Mouse (Mus musculus) lung, postnatal 14 days (tissue): ENCODE measurements at regions not wholly inside any gene's neighbourhood (a gene's known extent, or its start where the extent isn't known, plus 50 kb on each side); places are given as distances from the start of the nearest gene placed in this dataset.
A peak's percentile ranks its signal among the peaks of the same experiment; 100 is the strongest.
"Not testable (repeated sequence)": the region's sequence is repeated elsewhere in the genome, so short reads cannot be mapped to it uniquely, and the experiment has no call there.

Experiments used
- DNase-seq: peaks from one replicate; pipeline ENCODE4 v3.0.0; 2021

GRCm38 (mm10) chr2:53276435-53276834 lies 84.9 kb downstream of the Arl6ip6 start:
- no peak for DNase-seq

- no peak for DNase-seq
Observed at GRCm38 (mm10) chr2:53301712-53302423, 110.3 kb downstream of the Arl6ip6 start.

- DNase-seq, result peak; percentile 39
Observed at GRCm38 (mm10) chr2:53330680-53331079, 139.2 kb downstream of the Arl6ip6 start.

DNA sequence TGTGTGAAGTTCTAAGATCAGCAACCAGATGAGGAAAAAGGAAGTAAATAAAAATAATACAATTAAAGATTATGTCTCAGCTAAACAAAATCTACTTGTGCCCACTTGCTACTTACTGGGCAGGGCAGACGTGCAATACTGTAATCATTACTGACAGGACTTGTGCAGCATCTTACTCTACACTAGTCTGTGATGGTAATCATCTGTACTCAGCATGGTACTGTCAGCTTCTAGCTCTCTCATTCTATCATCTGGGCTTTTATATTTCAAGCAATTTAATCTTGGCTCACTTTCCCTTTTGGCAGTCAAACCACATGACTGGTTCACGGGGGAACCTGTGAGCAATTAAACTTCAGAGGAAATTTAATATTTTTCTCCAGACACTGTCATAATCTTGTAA lies 167.5 kb downstream of the Arl6ip6 start:
- no peak for DNase-seq

DNA sequence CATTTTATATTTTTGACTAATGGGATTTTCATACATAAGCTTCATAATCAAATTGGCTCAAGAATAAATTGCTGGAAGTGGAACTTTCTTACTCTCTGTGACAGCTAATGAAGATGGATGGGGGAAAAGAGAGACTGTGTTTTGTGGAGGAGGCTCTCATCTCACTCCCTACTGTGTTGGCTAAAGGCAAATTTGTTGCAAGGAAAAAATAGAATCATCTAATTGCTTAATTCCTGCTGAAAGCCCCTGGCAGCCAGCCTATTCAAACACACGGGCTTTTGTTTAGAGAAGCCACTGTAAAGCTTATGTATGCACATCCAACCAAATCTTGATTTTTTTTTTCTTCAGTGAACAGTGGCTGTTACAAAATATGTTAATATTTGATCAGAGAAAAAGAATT lies 190.8 kb downstream of the Arl6ip6 start:
- DNase-seq, result no peak

GRCm38 (mm10) chr2:53384545-53385176 lies 193.1 kb downstream of the Arl6ip6 start:
- no peak for DNase-seq

DNA sequence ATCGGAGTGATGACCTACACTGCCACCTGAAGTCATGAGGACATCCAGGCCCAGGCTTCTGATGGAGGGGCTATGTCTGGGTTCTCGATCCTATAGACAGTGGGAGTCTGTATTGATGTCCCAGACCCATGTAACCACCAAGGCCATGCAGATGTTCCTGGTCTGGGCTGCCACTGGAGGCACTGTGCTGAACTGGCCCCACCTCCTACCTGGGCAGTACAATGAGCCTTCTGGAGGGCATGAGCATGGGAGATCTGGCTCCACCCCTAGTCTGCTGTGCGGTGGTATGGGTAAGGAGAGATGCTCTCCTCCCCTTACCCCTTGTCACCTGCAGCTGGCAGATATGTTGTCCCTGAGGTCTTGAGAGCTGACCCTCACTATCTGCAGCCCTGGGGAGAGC lies 197.1 kb downstream of the Arl6ip6 start:
- DNase-seq, result no peak

DNA sequence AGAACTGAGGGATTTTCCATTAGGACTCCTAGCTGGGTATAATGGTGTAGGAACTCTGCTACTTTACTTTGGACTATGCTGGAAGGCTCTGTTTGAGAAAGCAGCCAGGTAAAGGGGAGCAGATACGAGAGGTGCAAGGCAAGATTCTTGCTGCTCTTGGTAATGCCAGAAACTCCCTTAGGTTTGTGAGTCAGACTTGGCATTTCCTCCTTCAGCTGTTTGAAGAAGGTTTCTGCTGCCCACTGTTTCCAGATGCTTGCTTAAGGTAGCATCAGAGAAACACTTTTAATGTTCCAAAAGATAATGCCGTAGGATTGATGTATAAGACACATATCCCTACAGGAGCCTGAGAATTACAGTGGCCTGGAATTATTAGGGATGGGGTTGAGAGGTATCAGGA lies 222.9 kb downstream of the Arl6ip6 start:
- no peak for DNase-seq

- DNase-seq, result no peak
Observed at GRCm38 (mm10) chr2:53437046-53437815, 245.7 kb downstream of the Arl6ip6 start.

DNA sequence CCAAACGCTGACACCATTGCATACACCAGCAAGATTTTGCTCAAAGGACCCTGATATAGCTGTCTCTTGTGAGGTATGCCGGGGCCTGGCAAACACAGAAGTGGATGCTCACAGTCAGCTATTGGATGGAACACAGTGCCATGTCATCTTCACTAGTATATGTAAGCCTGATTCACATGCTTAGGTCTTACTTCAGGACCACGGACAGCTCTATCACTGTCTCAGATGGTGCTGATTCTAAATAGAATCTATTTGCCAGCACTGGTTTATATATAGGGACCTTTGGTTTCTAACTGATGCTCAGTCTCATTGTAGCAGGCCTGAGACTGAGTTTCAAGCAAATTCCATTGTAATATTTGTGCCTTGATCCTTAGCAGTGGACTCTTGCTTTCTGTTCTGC lies 248.8 kb downstream of the Arl6ip6 start:
- DNase-seq, result peak; percentile 28

DNA sequence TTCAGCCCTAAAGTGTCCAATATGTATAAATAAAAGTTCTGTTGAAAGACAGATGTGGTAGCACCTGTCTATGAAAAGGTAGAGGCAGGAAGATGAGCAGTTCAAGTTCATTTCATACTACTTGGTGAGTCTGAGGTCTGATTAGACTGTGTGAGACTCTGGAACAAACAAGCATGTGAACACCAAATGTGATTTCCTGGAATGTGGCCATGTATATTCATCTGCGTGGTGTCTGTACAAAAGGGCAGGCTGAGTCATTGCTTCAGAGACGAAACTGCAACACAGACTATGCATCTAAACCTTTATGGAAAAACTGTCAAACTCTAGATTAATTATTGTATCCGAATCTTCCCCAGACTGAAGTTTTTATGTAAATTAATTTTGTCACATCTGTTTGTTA lies 268.7 kb downstream of the Arl6ip6 start:
- no peak for DNase-seq

- DNase-seq, result no peak
Observed at GRCm38 (mm10) chr2:53474455-53474854, 282.9 kb downstream of the Arl6ip6 start.

GRCm38 (mm10) chr2:53479051-53479450 lies 287.5 kb downstream of the Arl6ip6 start:
- DNase-seq, result not testable (repeated sequence)

DNA sequence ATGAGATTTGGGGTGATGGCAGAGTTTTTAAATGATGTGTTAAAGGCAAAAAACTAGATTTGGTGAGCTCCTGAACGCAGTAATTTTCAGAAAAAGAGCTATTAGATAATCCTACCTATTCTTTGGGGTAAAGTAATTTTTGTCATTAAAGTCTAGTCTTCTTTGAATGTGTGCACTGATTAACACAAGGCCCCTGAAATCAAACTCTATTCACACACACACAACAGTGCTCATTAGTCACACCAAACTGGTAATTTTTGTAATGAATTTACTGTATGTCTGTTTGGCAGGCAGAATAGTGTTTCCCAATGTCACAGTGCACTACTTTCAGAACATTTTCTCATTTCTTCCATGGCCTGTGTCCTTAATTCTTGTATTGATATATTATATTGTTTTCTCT lies 296.8 kb downstream of the Arl6ip6 start:
- DNase-seq, result no peak

DNA sequence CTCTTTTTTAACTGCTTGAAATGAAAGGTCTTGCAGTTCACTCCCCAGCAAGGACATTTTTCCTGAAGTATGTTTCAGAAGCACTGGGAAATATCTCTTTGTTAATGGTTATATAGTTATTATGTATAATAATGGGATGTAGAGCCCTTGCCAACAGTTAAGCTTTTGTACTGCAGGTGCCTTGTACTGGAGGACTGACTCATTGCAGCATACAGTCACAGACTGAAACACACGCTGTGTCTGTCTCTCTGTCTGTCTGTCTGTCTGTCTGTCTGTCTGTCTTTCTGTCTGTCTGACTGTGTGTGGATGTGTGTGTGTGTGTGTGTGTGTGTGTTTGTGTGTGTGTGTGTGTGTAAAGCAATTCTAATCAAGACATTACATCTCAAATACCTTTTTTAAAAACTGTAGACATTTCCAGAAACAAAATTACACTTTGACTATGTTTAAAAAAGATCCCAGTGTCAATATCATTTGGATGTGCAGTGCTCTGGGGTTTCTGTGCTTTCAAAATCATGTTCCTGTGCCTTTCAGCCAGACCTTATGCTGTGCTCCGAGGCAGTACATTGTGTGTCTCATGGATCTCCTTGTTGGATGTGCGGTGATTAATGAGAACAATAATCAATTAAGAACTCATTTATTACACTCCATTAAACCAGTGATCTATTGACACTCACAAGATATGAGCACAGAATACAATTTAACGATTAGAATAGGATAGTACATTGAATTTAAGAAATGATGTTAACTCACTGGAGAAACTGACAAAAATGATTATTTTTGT lies 299.5 kb downstream of the Arl6ip6 start:
- DNase-seq, result no peak

DNA sequence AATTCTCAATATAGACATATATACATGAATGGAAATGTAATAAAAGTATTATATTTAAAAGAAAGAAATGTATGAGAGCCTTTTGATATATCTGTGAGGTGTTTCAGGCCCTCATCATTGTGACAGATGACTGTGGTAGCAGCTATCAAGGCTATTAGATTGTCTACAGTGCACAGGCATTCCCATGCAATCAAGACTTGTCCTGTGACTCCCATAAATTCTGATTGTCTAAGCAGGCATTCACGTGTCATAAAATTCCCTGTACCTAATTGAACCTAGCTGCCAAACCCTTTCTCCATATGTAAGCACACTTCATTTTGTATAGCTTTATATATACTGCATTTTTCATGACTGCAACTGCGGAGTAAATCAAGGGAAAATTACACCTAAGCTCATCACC lies 301.3 kb downstream of the Arl6ip6 start:
- no peak for DNase-seq

GRCm38 (mm10) chr2:53501657-53502274 lies 310.2 kb downstream of the Arl6ip6 start:
- no peak for DNase-seq

DNA sequence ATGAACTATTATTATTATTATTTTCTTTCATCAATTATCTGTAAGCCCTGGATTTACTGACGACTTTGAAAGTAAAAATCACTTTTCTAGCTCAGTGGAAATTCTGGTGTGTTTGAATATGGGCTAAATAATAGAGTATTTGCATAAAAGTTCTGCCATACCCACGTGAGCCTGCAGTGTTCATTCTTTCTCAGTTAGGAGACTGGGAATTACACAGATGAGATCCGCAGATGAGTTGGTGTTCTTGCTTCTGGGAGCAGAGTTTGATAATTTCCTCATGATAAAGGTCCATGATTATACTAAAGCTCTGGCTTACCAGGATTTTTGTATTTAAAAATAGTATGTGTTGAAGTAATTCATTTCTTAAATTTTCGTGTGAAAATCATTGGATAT lies 310.7 kb downstream of the Arl6ip6 start:
- DNase-seq, result no peak

DNA sequence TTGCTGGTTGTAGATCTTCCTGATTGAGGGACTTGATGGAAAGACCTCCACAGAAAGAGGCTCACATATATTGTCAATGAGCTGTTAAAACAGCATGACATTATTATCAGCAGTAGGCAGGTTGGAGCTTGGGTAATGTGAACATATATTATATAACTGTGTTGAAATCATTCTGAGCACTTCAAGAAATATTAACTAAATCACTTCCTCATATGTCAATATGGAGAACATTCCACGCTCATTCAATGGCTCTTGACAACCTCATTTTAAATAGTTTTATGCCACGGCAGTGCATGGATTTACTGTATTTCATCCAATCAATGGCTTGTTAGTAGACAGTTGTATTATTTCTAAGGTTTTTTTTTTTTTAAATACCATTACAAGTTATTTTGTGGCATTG lies 350.6 kb downstream of the Arl6ip6 start:
- no peak for DNase-seq

- no peak for DNase-seq
Observed at GRCm38 (mm10) chr2:53574007-53574406, 382.5 kb downstream of the Arl6ip6 start.

DNA sequence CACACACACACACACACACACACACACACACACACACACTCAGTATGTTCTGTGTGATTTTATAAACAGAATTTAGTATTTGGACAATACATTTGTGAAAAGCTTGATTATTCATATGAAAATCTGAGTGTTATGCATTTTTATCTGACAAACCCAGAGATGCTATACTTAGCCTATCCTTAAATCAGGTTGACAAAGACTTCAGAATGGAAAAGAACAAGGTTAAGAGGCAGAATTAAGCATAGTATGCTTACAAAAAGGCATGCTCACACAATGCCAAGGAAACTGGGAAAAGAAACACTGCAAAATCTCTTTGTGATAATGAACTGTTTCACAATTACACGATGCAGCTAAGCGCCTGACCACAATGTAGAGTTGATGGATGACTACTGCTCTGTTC lies 414.3 kb downstream of the Arl6ip6 start:
- DNase-seq, result no peak

GRCm38 (mm10) chr2:53619681-53620080 lies 428.2 kb downstream of the Arl6ip6 start:
- no peak for DNase-seq
